Mouse (Mus musculus): ENCODE measurements at regions not wholly inside any gene's neighbourhood (a gene's known extent, or its start where the extent isn't known, plus 50 kb on each side); places are given as distances from the start of the nearest gene placed in this dataset.

DNA sequence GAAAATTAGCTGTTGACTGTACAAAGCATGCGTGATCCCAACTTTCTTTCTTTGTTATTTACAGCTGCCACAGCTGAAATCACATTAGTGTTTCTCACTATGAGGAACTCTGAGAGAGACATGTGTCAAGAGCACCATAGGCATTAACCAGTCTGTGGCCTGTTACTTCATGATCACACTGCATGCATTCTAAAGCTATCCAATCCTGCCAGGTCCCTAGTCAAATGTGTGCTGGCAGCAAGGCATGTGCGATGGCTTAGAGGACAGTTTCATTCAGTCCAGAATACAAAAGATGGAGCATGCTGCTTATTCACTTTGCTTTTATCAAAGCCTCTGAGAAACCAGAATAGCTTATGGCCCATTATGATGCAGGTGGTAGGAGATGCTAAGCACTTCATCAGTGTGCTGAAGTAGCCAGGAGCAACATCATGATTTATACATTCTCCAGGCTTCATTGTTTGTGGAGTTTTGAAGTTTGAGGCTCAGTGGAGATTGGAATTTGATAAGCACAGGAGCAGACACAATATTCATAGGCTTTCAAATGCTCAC, 882.9 kb upstream of the Lrrn3 start:
- Histone ChIP-seq H3K36me3 (ENCODE audit: control insufficient read depth, insufficient read depth) (no peaks in the 10 kb centered on the region), H3K4me2 (ENCODE audit: low read depth) (no peak overlapping the region), H3ac (ENCODE audit: control insufficient read depth, insufficient read length) (no peak overlapping the region), H3K27me3 (ENCODE audit: control insufficient read depth, insufficient read depth, insufficient read length) (no peaks in the 10 kb centered on the region), H3K4me3 (no peak overlapping the region), H3K79me2 (ENCODE audit: control insufficient read depth, insufficient read depth) (no peaks in the 10 kb centered on the region)
- no peak for TF ChIP-seq E2F4 (IDR thresholded peaks at IDR 0.05; ENCODE audit: insufficient read depth)
- TF ChIP-seq MYOG (IDR thresholded peaks at IDR 0.05; ENCODE audit: control insufficient read depth in 1 of 3, insufficient read depth in 1 of 3, insufficient read length in 2 of 3, low read depth in 2 of 3), result no peak
- TF ChIP-seq POLR2AphosphoS2 (IDR thresholded peaks at IDR 0.05; ENCODE audit: insufficient read length, low read depth), result no peak
- TF ChIP-seq CEBPB (IDR thresholded peaks at IDR 0.05; ENCODE audit: insufficient read depth, poor library complexity, severe bottlenecking), result no peak
- no peak for TF ChIP-seq USF1 (IDR thresholded peaks at IDR 0.05; ENCODE audit: low read depth)
- TF ChIP-seq REST (IDR thresholded peaks at IDR 0.05; ENCODE audit: insufficient read depth, insufficient read length), result no peak
- no peak for TF ChIP-seq SRF (IDR thresholded peaks at IDR 0.05; ENCODE audit: control insufficient read depth, insufficient read length, low read depth)
- no peak for TF ChIP-seq MYOD1 (IDR thresholded peaks at IDR 0.05; ENCODE audit: control insufficient read depth in 1 of 3, insufficient read length in 2 of 3, low read depth in 2 of 3)
- TF ChIP-seq TCF12 (IDR thresholded peaks at IDR 0.05; ENCODE audit: insufficient read depth, poor library complexity, severe bottlenecking), result no peak
- TF ChIP-seq TCF3 (IDR thresholded peaks at IDR 0.05; ENCODE audit: insufficient read length, low read depth), result no peak

DNA sequence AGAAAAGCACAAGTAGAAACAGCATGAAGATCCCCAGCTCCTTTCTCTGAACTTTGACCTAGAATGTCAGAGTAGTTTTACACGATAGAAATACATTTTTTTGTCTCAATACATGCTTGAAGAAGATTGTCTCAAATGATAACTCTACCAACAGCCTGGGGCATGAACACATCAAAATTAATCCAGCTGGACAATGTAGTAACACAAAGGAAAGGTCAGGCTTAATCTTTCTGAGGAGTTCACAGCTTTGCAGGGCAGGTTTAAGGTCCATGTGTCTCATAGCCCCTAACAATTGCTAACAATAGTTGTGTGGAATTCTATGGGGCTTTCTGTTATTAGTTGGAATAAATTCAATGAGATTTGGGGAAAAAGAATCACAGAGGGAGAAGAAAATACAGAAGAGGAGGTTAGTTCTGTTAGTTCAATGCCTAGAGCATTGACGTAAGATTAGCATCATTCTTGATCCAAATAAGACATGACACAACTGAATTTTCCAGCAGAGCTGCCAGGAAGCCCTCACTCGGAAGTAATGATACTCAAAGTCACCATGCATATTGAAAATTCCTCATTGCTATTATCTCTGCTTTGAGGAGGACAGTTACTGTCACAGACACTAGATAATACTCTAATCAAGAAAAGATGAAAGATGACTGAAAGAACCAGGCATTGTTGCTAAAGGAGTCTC, 852.9 kb upstream of the Lrrn3 start:
- Histone ChIP-seq H3K4me3 (no peak overlapping the region), H3ac (ENCODE audit: control insufficient read depth, insufficient read length) (no peak overlapping the region), H3K4me2 (ENCODE audit: low read depth) (no peak overlapping the region), H3K27me3 (ENCODE audit: control insufficient read depth, insufficient read depth, insufficient read length) (no peaks in the 10 kb centered on the region), H3K79me2 (ENCODE audit: control insufficient read depth, insufficient read depth) (no peaks in the 10 kb centered on the region), H3K36me3 (ENCODE audit: control insufficient read depth, insufficient read depth) (no peaks in the 10 kb centered on the region)
- TF ChIP-seq REST (IDR thresholded peaks at IDR 0.05; ENCODE audit: insufficient read depth, insufficient read length) (no peak), TCF12 (IDR thresholded peaks at IDR 0.05; ENCODE audit: insufficient read depth, poor library complexity, severe bottlenecking) (no peak), CEBPB (IDR thresholded peaks at IDR 0.05; ENCODE audit: insufficient read depth, poor library complexity, severe bottlenecking) (no peak), POLR2AphosphoS2 (IDR thresholded peaks at IDR 0.05; ENCODE audit: insufficient read length, low read depth) (no peak), MAX (IDR thresholded peaks at IDR 0.05; ENCODE audit: low read depth) (no peak), POLR2A (IDR thresholded peaks at IDR 0.05; ENCODE audit: insufficient read length, low read depth) (no peak), MYOG (IDR thresholded peaks at IDR 0.05; ENCODE audit: control insufficient read depth in 1 of 3, insufficient read depth in 1 of 3, insufficient read length in 2 of 3, low read depth in 2 of 3) (no peak), MYOD1 (IDR thresholded peaks at IDR 0.05; ENCODE audit: control insufficient read depth in 1 of 3, insufficient read length in 2 of 3, low read depth in 2 of 3) (no peak), USF1 (IDR thresholded peaks at IDR 0.05; ENCODE audit: low read depth) (no peak), E2F4 (IDR thresholded peaks at IDR 0.05; ENCODE audit: insufficient read depth) (no peak), SRF (IDR thresholded peaks at IDR 0.05; ENCODE audit: control insufficient read depth, insufficient read length, low read depth) (no peak), TCF3 (IDR thresholded peaks at IDR 0.05; ENCODE audit: insufficient read length, low read depth) (no peak)

DNA sequence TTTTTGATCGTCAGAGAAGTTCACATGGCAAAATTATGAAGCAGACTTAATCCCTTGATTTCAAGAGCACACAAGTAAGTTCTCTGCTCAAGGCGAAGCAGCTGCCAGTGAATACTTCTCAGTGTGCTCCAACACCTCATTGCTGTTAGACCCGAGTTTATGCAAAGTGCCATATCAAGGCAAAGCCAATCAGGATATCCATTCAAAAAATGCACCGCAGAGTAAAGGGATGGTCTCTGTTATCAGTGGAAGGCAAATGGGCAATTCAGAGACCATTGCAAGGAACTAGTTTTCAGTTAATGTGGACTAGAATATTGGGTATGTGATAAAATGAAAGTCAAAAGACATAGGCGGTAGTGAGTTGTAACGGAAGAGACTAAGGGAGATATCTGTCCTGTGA, 820.2 kb upstream of the Lrrn3 start:
- H3K4me2 ChIP-seq (ENCODE audit: low read depth), result no peak overlapping the region
- TF ChIP-seq MAX (IDR thresholded peaks at IDR 0.05; ENCODE audit: low read depth) (no peak), REST (IDR thresholded peaks at IDR 0.05; ENCODE audit: insufficient read depth, insufficient read length) (no peak), MYOG (IDR thresholded peaks at IDR 0.05; ENCODE audit: control insufficient read depth in 1 of 3, insufficient read depth in 1 of 3, insufficient read length in 2 of 3, low read depth in 2 of 3) (no peak), CEBPB (IDR thresholded peaks at IDR 0.05; ENCODE audit: insufficient read depth, poor library complexity, severe bottlenecking) (no peak), USF1 (IDR thresholded peaks at IDR 0.05; ENCODE audit: low read depth) (no peak)
- no peak overlapping the region for H3K4me3 ChIP-seq
- no peak overlapping the region for H3ac ChIP-seq (ENCODE audit: control insufficient read depth, insufficient read length)
- H3K36me3 ChIP-seq (ENCODE audit: control insufficient read depth, insufficient read depth), result no peaks in the 10 kb centered on the region
- no peaks in the 10 kb centered on the region for H3K79me2 ChIP-seq (ENCODE audit: control insufficient read depth, insufficient read depth)
- no peaks in the 10 kb centered on the region for H3K27me3 ChIP-seq (ENCODE audit: control insufficient read depth, insufficient read depth, insufficient read length)

DNA sequence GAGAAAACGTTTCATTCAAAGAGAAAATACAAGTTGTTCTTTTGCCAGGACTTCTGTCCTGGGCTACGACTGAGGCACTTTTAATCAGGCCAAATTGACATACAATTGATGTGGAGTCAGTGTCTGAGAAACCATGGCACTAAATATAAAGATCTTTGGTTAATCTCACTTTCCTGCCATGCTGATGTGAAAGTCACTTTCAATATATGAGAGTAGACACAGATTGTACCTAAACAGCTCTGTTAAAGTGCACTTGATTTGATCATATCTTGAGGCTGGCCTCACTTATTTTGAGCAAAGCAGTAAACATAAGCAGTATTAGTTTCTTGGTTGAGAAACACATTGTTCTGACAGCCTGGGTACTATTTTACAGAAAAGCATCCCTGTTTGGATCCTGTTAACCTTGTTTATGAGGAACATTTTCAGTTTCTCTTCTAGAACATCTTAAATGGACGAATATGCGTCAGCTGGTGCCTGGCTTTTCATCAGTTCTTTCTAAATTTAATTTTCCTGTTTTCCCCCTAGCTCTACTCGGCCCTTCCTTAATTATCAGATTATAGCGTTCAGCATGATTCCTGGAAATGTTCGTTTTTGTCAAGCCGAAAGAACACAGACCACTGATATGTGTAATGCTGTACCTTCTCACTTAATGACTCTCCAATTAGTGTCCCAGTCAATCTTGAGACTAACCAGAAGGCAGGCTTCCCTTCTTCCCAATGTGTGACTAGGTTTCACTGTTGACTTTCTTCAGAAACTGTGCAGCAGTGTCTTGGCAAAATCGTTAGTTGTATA, 791.2 kb upstream of the Lrrn3 start:
- H3K4me3 ChIP-seq, result no peak overlapping the region
- no peak overlapping the region for H3K4me2 ChIP-seq (ENCODE audit: low read depth)
- H3K27me3 ChIP-seq (ENCODE audit: control insufficient read depth, insufficient read depth, insufficient read length), result no peaks in the 10 kb centered on the region
- TF ChIP-seq TCF12 (IDR thresholded peaks at IDR 0.05; ENCODE audit: insufficient read depth, poor library complexity, severe bottlenecking) (no peak), CEBPB (IDR thresholded peaks at IDR 0.05; ENCODE audit: insufficient read depth, poor library complexity, severe bottlenecking) (no peak), MAX (IDR thresholded peaks at IDR 0.05; ENCODE audit: low read depth) (no peak), TCF3 (IDR thresholded peaks at IDR 0.05; ENCODE audit: insufficient read length, low read depth) (no peak), SRF (IDR thresholded peaks at IDR 0.05; ENCODE audit: control insufficient read depth, insufficient read length, low read depth) (no peak), MYOG (IDR thresholded peaks at IDR 0.05; ENCODE audit: control insufficient read depth in 1 of 3, insufficient read depth in 1 of 3, insufficient read length in 2 of 3, low read depth in 2 of 3) (no peak), E2F4 (IDR thresholded peaks at IDR 0.05; ENCODE audit: insufficient read depth) (no peak), POLR2A (IDR thresholded peaks at IDR 0.05; ENCODE audit: insufficient read length, low read depth) (no peak), REST (IDR thresholded peaks at IDR 0.05; ENCODE audit: insufficient read depth, insufficient read length) (no peak), MYOD1 (IDR thresholded peaks at IDR 0.05; ENCODE audit: control insufficient read depth in 1 of 3, insufficient read length in 2 of 3, low read depth in 2 of 3) (no peak), USF1 (IDR thresholded peaks at IDR 0.05; ENCODE audit: low read depth) (no peak), POLR2AphosphoS2 (IDR thresholded peaks at IDR 0.05; ENCODE audit: insufficient read length, low read depth) (no peak)
- H3K36me3 ChIP-seq (ENCODE audit: control insufficient read depth, insufficient read depth), result no peaks in the 10 kb centered on the region
- no peaks in the 10 kb centered on the region for H3K79me2 ChIP-seq (ENCODE audit: control insufficient read depth, insufficient read depth)
- H3ac ChIP-seq (ENCODE audit: control insufficient read depth, insufficient read length), result no peak overlapping the region
